Mouse (Mus musculus) neural tube, embryonic 11.5 days (tissue): Measurements from ENCODE around the gene Mettl27. TPM values are rescaled to one million over a fixed set of nuclear protein-coding genes. Genes with fewer than 3 reads are reported as not detected.

ENCODE experiments used
- ATAC-seq: fragments of 200-750 bp; cut with Nextera tagmentation; 2 replicates; pipeline ENCODE4 v1.8.0; 2017; ENCODE audit warnings: moderate number of reproducible peaks, mild to moderate bottlenecking, moderate TSS enrichment, moderate library complexity; ENCODE audit not compliant: insufficient read depth, low FRiP score, low TSS enrichment
- DNase-seq: peaks from one replicate; pipeline ENCODE4 v3.0.0-alpha.2; 2015; ENCODE audit warnings: low spot score
- H3K27ac ChIP-seq: fragments of 300-500 bp; sonication (generic); 2 replicates; pipeline ENCODE4 v1.5.1; 2014; ENCODE audit warnings: low read depth, mild to moderate bottlenecking, low read length
- H3K27me3 ChIP-seq: fragments of 300-500 bp; sonication (generic); 2 replicates; pipeline ENCODE4 v1.6.1; 2014; ENCODE audit warnings: mild to moderate bottlenecking, low read length, mixed read lengths; ENCODE audit not compliant: control insufficient read depth, insufficient read depth
- H3K36me3 ChIP-seq: fragments of 300-500 bp; sonication (generic); 2 replicates; pipeline ENCODE4 v1.6.1; 2014; ENCODE audit warnings: mild to moderate bottlenecking, low read length, moderate library complexity, mixed read lengths; ENCODE audit not compliant: control insufficient read depth, insufficient read depth
- H3K4me1 ChIP-seq: fragments of 300-500 bp; sonication (generic); 2 replicates; pipeline ENCODE4 v1.6.1; 2014; ENCODE audit warnings: low read length, mixed read lengths; ENCODE audit not compliant: control insufficient read depth, insufficient read depth
- H3K4me2 ChIP-seq: fragments of 300-500 bp; sonication (generic); 2 replicates; pipeline ENCODE4 v1.6.1; 2014; ENCODE audit warnings: low read depth, mild to moderate bottlenecking, moderate library complexity
- H3K4me3 ChIP-seq: fragments of 300-500 bp; sonication (generic); 2 replicates; pipeline ENCODE4 v1.5.1; 2014; ENCODE audit warnings: low read depth, low read length
- H3K9ac ChIP-seq: fragments of 300-500 bp; sonication (generic); 2 replicates; pipeline ENCODE4 v1.6.1; 2014; ENCODE audit warnings: mild to moderate bottlenecking, low read length
- H3K9me3 ChIP-seq: fragments of 300-500 bp; sonication (generic); 2 replicates; pipeline ENCODE4 v1.6.1; 2016; ENCODE audit warnings: low read length; ENCODE audit not compliant: control insufficient read depth
- WGBS: fragments of 180-500 bp; shearing (Covaris S2); extraction: QIAGEN DNeasy Blood & Tissue Kit; methylation state at CpG from one replicate; pipeline ENCODE4 v1.1.7; 2014; 5-methylcytosine and 5-hydroxymethylcytosine counted together
- polyA plus RNA-seq: library from polyadenylated mRNA; unstranded; fragments of >200 nt; fragmentation: Nextera tagmentation; extraction: Ambion mirVana; gene quantifications from 2 replicates; pipeline ENCODE4 v1.2.1, GENCODE M21; 2014

Gene Mettl27
- polyA plus RNA-seq, 1 experiment from 2014 or later = 8.7 TPM

DNA sequence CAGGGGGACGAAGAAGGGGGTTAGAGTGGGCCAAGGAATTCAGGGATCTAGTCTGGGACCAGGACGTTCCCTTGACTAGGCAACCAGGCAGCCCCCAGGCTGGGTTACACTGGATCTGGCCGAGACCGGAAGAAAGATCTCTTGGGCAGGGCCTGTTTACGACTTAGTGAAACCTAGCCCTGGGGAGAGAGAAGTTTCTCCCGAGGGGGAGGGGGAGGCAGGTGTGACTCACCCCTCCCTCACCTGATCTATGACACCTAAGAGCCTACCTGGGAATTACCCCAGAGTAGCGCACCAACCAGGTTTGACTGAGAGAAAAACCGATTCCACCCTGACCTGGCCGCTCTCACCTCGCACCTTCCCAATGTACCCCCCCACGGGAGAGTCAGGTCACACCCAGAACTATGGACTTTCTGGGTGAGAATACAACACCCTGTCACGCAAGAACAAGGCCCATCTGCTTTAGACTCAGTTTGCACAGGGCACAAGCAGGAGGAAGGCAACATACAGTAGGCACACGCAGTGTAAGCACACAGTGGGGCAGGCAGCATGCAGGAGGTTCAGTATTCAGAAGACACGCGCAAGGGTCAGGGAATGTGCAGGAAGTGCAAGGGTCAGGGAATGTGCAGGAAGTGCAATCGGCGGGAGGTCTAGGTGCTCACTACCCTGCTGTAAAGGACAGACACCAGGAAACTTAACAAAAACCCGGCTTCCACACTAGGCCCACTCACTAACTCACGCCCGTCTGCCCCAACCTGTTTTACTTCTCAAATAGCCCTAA is 35.2 kb downstream of the Mettl27 start:
- WGBS = 70% methylated on average over 20 of the region's 20 CpGs
- Histone ChIP-seq H3K27ac (no peak overlapping the region), H3K4me1 (peaks cover 8% of the 10 kb centered on the region), H3K9ac (no peak overlapping the region), H3K36me3 (no peaks in the 10 kb centered on the region), H3K4me2 (no peak overlapping the region), H3K9me3 (no peaks in the 10 kb centered on the region), H3K27me3 (0 out of 2 replicates have a peak, but pooled peaks cover 3% of the 10 kb centered on the region), H3K4me3 (no peak overlapping the region)
- ATAC-seq (no peak), DNase-seq (no peak)

DNA sequence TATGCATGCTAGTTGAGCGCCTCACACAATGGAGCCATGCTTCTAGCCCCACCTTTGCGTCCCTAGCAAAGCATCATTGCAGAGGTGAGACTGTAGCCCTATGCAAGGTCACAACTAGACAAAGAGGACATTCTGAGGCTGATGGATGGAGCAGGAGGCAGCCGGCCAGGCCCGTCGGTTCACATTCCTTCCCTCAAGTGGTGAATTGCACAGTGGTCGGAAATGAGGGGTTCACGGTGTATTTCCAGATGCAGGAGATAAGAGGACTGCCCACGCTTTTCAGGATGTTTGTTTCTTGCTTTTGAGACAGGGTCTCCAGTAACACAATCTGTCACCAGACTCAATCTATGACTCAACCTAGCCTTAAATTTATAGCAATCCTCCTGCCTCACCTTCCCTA is 38.5 kb downstream of the Mettl27 start:
- H3K9ac ChIP-seq = no peak overlapping the region
- H3K27me3 ChIP-seq = 0 out of 2 replicates have a peak, but pooled peaks cover 3% of the 10 kb centered on the region
- DNase-seq (no peak), ATAC-seq (no peak)
- no peak overlapping the region for H3K4me3 ChIP-seq
- no peak overlapping the region for H3K27ac ChIP-seq
- no peak overlapping the region for H3K4me2 ChIP-seq
- no peaks in the 10 kb centered on the region for H3K9me3 ChIP-seq
- WGBS = 79% methylated on average over 8 of the region's 8 CpGs
- peaks cover 7% of the 10 kb centered on the region for H3K4me1 ChIP-seq
- no peaks in the 10 kb centered on the region for H3K36me3 ChIP-seq

GRCm38 (mm10) chr5:134973081-134973480 is 40.9 kb downstream of the Mettl27 start:
- H3K9me3 ChIP-seq = no peaks in the 10 kb centered on the region
- no peak for ATAC-seq

GRCm38 (mm10) chr5:134973526-134973925 is 41.4 kb downstream of the Mettl27 start:
- Histone ChIP-seq H3K27me3 (no peaks in the 10 kb centered on the region), H3K4me2 (no peak overlapping the region), H3K27ac (no peak overlapping the region), H3K36me3 (no peaks in the 10 kb centered on the region), H3K4me1 (no peaks in the 10 kb centered on the region), H3K4me3 (no peak overlapping the region), H3K9me3 (no peaks in the 10 kb centered on the region), H3K9ac (no peak overlapping the region)
- DNase-seq (no peak), ATAC-seq (no peak)
- WGBS = 87% methylated on average over 7 of the region's 7 CpGs

More at GRCm38 (mm10) chr5:134973081-134973480, 40.9 kb downstream of the Mettl27 start:
- Histone ChIP-seq H3K4me1 (no peaks in the 10 kb centered on the region), H3K4me3 (no peak overlapping the region), H3K36me3 (no peaks in the 10 kb centered on the region), H3K9ac (no peak overlapping the region), H3K27ac (no peak overlapping the region), H3K27me3 (no peaks in the 10 kb centered on the region), H3K4me2 (no peak overlapping the region)
- DNase-seq = no peak

DNA sequence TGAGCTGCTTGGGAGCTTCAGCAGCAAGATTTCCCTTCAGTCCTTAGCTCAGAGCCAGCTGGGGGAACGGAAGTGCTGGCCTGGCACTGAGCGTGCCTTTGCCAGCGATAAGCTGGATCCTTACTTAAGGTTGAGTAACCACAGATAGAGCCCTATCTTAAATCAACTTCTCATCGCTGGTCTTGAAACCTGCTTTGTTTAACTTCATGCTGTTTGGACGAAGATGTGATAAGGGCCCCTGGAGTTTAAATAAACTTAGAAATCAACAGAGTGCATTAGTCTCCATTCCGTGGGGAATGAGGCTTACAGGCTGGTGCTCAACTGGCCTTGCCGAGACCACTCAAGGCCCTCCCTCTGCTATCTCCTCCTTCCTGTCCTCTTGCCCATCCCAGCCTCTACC is 42.1 kb downstream of the Mettl27 start:
- Histone ChIP-seq H3K27me3 (no peaks in the 10 kb centered on the region), H3K9me3 (no peaks in the 10 kb centered on the region), H3K36me3 (no peaks in the 10 kb centered on the region), H3K4me3 (no peak overlapping the region), H3K9ac (no peak overlapping the region), H3K4me2 (no peak overlapping the region), H3K27ac (no peak overlapping the region), H3K4me1 (no peaks in the 10 kb centered on the region)
- 77% methylated on average over 7 of the region's 7 CpGs for WGBS
- no peak for ATAC-seq
- DNase-seq = no peak

- no peak overlapping the region for H3K27ac ChIP-seq
- no peaks in the 10 kb centered on the region for H3K4me1 ChIP-seq
- 69% methylated on average over 2 of the region's 2 CpGs for WGBS
- ATAC-seq = no peak
- no peak overlapping the region for H3K4me2 ChIP-seq
- H3K27me3 ChIP-seq = no peaks in the 10 kb centered on the region
- no peak overlapping the region for H3K4me3 ChIP-seq
- no peaks in the 10 kb centered on the region for H3K36me3 ChIP-seq
- no peak overlapping the region for H3K9ac ChIP-seq
- H3K9me3 ChIP-seq = no peaks in the 10 kb centered on the region
- DNase-seq = no peak
Observed at GRCm38 (mm10) chr5:134974921-134975320, 42.8 kb downstream of the Mettl27 start.

- DNase-seq (no peak), ATAC-seq (no peak)
- H3K36me3 ChIP-seq = no peaks in the 10 kb centered on the region
- H3K27me3 ChIP-seq = no peaks in the 10 kb centered on the region
- no peak overlapping the region for H3K4me2 ChIP-seq
- H3K4me1 ChIP-seq = no peaks in the 10 kb centered on the region
- H3K9ac ChIP-seq = no peak overlapping the region
- H3K27ac ChIP-seq = no peak overlapping the region
- WGBS = 94% methylated on average over 2 of the region's 2 CpGs
- H3K9me3 ChIP-seq = no peaks in the 10 kb centered on the region
- H3K4me3 ChIP-seq = no peak overlapping the region
Observed at GRCm38 (mm10) chr5:134976164-134976563, 44.0 kb downstream of the Mettl27 start.

GRCm38 (mm10) chr5:134976577-134977250 is 44.5 kb downstream of the Mettl27 start:
- Histone ChIP-seq H3K9ac (no peak overlapping the region), H3K36me3 (no peaks in the 10 kb centered on the region), H3K27me3 (no peaks in the 10 kb centered on the region), H3K4me3 (no peak overlapping the region), H3K27ac (no peak overlapping the region), H3K9me3 (no peaks in the 10 kb centered on the region), H3K4me1 (no peaks in the 10 kb centered on the region), H3K4me2 (no peak overlapping the region)
- 88% methylated on average over 14 of the region's 14 CpGs for WGBS
- DNase-seq (no peak), ATAC-seq (no peak)

DNA sequence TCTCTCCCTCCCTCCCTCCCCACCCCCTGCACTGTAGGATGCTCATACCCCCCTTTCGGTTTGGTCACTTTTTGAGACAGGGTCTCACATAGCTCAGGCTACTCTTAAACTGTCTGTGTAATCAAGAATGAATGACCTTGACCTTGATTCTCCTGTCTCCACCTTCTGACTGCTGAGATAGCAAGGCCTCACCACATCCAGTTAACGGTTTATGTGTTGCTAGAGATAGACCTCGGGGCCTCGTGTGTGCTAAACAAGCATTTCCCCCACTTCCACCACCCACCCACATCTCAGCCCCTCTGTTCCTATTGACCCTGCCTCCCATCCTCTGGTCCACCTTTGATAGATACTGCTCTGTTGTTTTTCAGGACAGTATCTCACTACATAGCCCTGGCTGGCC is 45.7 kb downstream of the Mettl27 start:
- H3K9me3 ChIP-seq = no peaks in the 10 kb centered on the region
- no peaks in the 10 kb centered on the region for H3K4me1 ChIP-seq
- H3K27ac ChIP-seq = no peak overlapping the region
- DNase-seq (no peak), ATAC-seq (no peak)
- no peaks in the 10 kb centered on the region for H3K27me3 ChIP-seq
- no peaks in the 10 kb centered on the region for H3K36me3 ChIP-seq
- H3K9ac ChIP-seq = no peak overlapping the region
- no peak overlapping the region for H3K4me2 ChIP-seq
- 91% methylated on average over 4 of the region's 4 CpGs for WGBS
- H3K4me3 ChIP-seq = no peak overlapping the region
